Mouse (Mus musculus) testis, adult 2 months (tissue): ENCODE measurements around the gene Gm49396. TPM values are rescaled to one million over a fixed set of nuclear protein-coding genes. Genes with fewer than 3 reads are reported as not detected.

Source experiments
- H3K27ac ChIP-seq: fragments of 200-500 bp; 2 replicates; pipeline ENCODE4 v1.5.1; 2012; ENCODE audit warnings: low read depth, low read length; ENCODE audit not compliant: control insufficient read depth, insufficient read depth
- H3K27me3 ChIP-seq: fragments of 200-500 bp; 2 replicates; pipeline ENCODE4 v1.6.1; 2012; ENCODE audit warnings: mild to moderate bottlenecking, low read length, moderate library complexity; ENCODE audit not compliant: control insufficient read depth, insufficient read depth
- H3K36me3 ChIP-seq: fragments of 200-500 bp; 2 replicates; pipeline ENCODE4 v1.6.1; 2012; ENCODE audit warnings: mild to moderate bottlenecking, low read length; ENCODE audit not compliant: control insufficient read depth, insufficient read depth
- H3K4me1 ChIP-seq: fragments of 200-500 bp; 2 replicates; pipeline ENCODE4 v1.6.1; 2012; ENCODE audit warnings: low read length; ENCODE audit not compliant: control insufficient read depth, insufficient read depth
- H3K4me3 ChIP-seq: fragments of 200-500 bp; 2 replicates; pipeline ENCODE4 v1.5.1; 2012; ENCODE audit warnings: low read depth, mild to moderate bottlenecking, low read length, moderate library complexity, mixed read lengths; ENCODE audit not compliant: control insufficient read depth
- CTCF ChIP-seq: fragments of 200-500 bp; IDR thresholded peaks from 2 replicates; pipeline ENCODE4 v1.5.1; 2012; ENCODE audit warnings: low read depth, mild to moderate bottlenecking, inconsistent platforms, low read length, moderate library complexity; ENCODE audit not compliant: control insufficient read depth, insufficient read depth, insufficient replicate concordance
- POLR2A ChIP-seq: fragments of 200-500 bp; IDR thresholded peaks from 2 replicates; pipeline ENCODE4 v1.6.1; 2012; ENCODE audit warnings: low read depth, mild to moderate bottlenecking, inconsistent platforms, low read length, moderate library complexity; ENCODE audit not compliant: control insufficient read depth
- polyA plus RNA-seq: library from polyadenylated mRNA; depleted of rRNA; stranded (reverse); fragments of >200 nt; gene quantifications from 2 replicates; pipeline ENCODE4 v1.2.3, GENCODE M21; 2012

Gm49396 gene
- polyA plus RNA-seq, 1 experiment: 0.80 TPM

- Histone ChIP-seq H3K4me3 (no peak overlapping the region), H3K4me1 (no peaks in the 10 kb centered on the region; the same call in 1 of the 2 replicates), H3K36me3 (peaks cover 12% of the 10 kb centered on the region), H3K27ac (no peak overlapping the region), H3K27me3 (no peaks in the 10 kb centered on the region)
- TF ChIP-seq CTCF: no peak
- TF ChIP-seq POLR2A: no peak
Measured at GRCm38 (mm10) chr7:30579950-30580349, 16.8 kb downstream of the Gm49396 start.

- TF ChIP-seq POLR2A: no peak
- Histone ChIP-seq H3K4me3 (no peak overlapping the region), H3K4me1 (peaks cover 2% of the 10 kb centered on the region), H3K27ac (no peak overlapping the region), H3K27me3 (no peaks in the 10 kb centered on the region), H3K36me3 (peaks cover 7% of the 10 kb centered on the region)
Measured at GRCm38 (mm10) chr7:30581547-30581946, 18.4 kb downstream of the Gm49396 start.

GRCm38 (mm10) chr7:30584339-30584738, 21.2 kb downstream of the Gm49396 start:
- H3K4me1 ChIP-seq: peaks cover 13% of the 10 kb centered on the region
- H3K27me3 ChIP-seq: no peaks in the 10 kb centered on the region
- H3K27ac ChIP-seq: no peak overlapping the region
- no peaks in the 10 kb centered on the region; the same call in none of the 2 replicates for H3K36me3 ChIP-seq
- TF ChIP-seq POLR2A: no peak
- no peak for TF ChIP-seq CTCF
- H3K4me3 ChIP-seq: no peak overlapping the region

GRCm38 (mm10) chr7:30585170-30585569, 22.0 kb downstream of the Gm49396 start:
- Histone ChIP-seq H3K4me1 (peaks cover 17% of the 10 kb centered on the region), H3K36me3 (no peaks in the 10 kb centered on the region; the same call in none of the 2 replicates), H3K4me3 (no peak overlapping the region), H3K27ac (no peak overlapping the region), H3K27me3 (no peaks in the 10 kb centered on the region)
- TF ChIP-seq POLR2A (no peak), CTCF (no peak)

GRCm38 (mm10) chr7:30586455-30587020, 23.4 kb downstream of the Gm49396 start:
- TF ChIP-seq POLR2A (no peak), CTCF (no peak)
- Histone ChIP-seq H3K27ac (no peak overlapping the region), H3K4me1 (peaks cover 24% of the 10 kb centered on the region), H3K27me3 (no peaks in the 10 kb centered on the region), H3K36me3 (no peaks in the 10 kb centered on the region; the same call in none of the 2 replicates), H3K4me3 (peak overlapping the region; percentile 96; the same call in 1 of the 2 replicates)

- Histone ChIP-seq H3K4me1 (peaks cover 28% of the 10 kb centered on the region), H3K27ac (peak overlapping the region; percentile 92), H3K4me3 (peak overlapping the region; percentile 96), H3K36me3 (no peaks in the 10 kb centered on the region; the same call in 1 of the 2 replicates), H3K27me3 (no peaks in the 10 kb centered on the region)
- TF ChIP-seq CTCF: no peak
- TF ChIP-seq POLR2A: no peak; the same call in 1 of the 2 replicates
Measured at GRCm38 (mm10) chr7:30587842-30588667, 24.9 kb downstream of the Gm49396 start.

- peaks cover 29% of the 10 kb centered on the region for H3K4me1 ChIP-seq
- peak within 1 kb of the TSS; percentile 96 for H3K4me3 ChIP-seq
- TF ChIP-seq POLR2A (peak; percentile 41), CTCF (no peak)
Measured at GRCm38 (mm10) chr7:30588676-30589434, 25.7 kb downstream of the Gm49396 start, which contains the start of gene Kmt2b. TSS of gene Kmt2b (minus strand) at chr7:30588726.

More at GRCm38 (mm10) chr7:30588676-30589434, 25.7 kb downstream of the Gm49396 start, which contains the start of gene Kmt2b:
- no peaks in the 10 kb centered on the region; the same call in 1 of the 2 replicates for H3K36me3 ChIP-seq
- H3K27me3 ChIP-seq: no peaks in the 10 kb centered on the region
- H3K27ac ChIP-seq: peak within 1 kb of the TSS; percentile 92
